Mouse (Mus musculus): ENCODE results near the gene Bag5.

- TF ChIP-seq POLR2A (IDR thresholded peaks at IDR 0.05; ENCODE audit: borderline replicate concordance, extremely low read depth, insufficient read depth, insufficient read length, poor library complexity, severe bottlenecking) (no peak), CTCF (IDR thresholded peaks at IDR 0.05; ENCODE audit: borderline replicate concordance, extremely low read depth, insufficient read depth, insufficient read length) (no peak)
Observed at GRCm38 (mm10) chr12:111688069-111688428, 25.0 kb downstream of the Bag5 start.
